Mouse (Mus musculus): ENCODE results near the gene Fam184b.

Gene Fam184b

GRCm38 (mm10) chr5:45595363-45596039, 43.9 kb downstream of the Fam184b start:
- no peak for DNase-seq

- no peak for DNase-seq
Measured at GRCm38 (mm10) chr5:45593276-45593675, 46.1 kb downstream of the Fam184b start.

GRCm38 (mm10) chr5:45590094-45590493, 49.3 kb downstream of the Fam184b start:
- no peak for DNase-seq

GRCm38 (mm10) chr5:45584601-45585000, 54.8 kb downstream of the Fam184b start:
- DNase-seq = no peak

- no peak for DNase-seq
Measured at GRCm38 (mm10) chr5:45580279-45580678, 59.1 kb downstream of the Fam184b start.

GRCm38 (mm10) chr5:45577376-45577775, 62.0 kb downstream of the Fam184b start:
- no peak for DNase-seq

- no peak for DNase-seq
Measured at GRCm38 (mm10) chr5:45576716-45577115, 62.7 kb downstream of the Fam184b start.

GRCm38 (mm10) chr5:45572816-45573215, 66.6 kb downstream of the Fam184b start:
- DNase-seq = no peak

- no peak for DNase-seq
Measured at GRCm38 (mm10) chr5:45565829-45566228, 73.6 kb downstream of the Fam184b start.

GRCm38 (mm10) chr5:45564054-45564453, 75.4 kb downstream of the Fam184b start:
- no peak for DNase-seq

GRCm38 (mm10) chr5:45549586-45549985, 89.8 kb downstream of the Fam184b start:
- DNase-seq = no peak

GRCm38 (mm10) chr5:45543374-45543773, 96.0 kb downstream of the Fam184b start:
- no peak for DNase-seq

- no peak for DNase-seq
Measured at GRCm38 (mm10) chr5:45539502-45539901, 99.9 kb downstream of the Fam184b start.

GRCm38 (mm10) chr5:45535177-45535576, 104.2 kb downstream of the Fam184b start:
- DNase-seq = no peak

- DNase-seq = peak; percentile 45
Measured at GRCm38 (mm10) chr5:45534319-45535098, 104.9 kb downstream of the Fam184b start.

GRCm38 (mm10) chr5:45529696-45530095, 109.7 kb downstream of the Fam184b start:
- no peak for DNase-seq

- no peak for DNase-seq
Measured at GRCm38 (mm10) chr5:45526338-45526737, 113.1 kb downstream of the Fam184b start.

GRCm38 (mm10) chr5:45525101-45525500, 114.3 kb downstream of the Fam184b start:
- no peak for DNase-seq

- DNase-seq = no peak
Measured at GRCm38 (mm10) chr5:45521601-45522000, 117.8 kb downstream of the Fam184b start.

GRCm38 (mm10) chr5:45520809-45521110, 118.7 kb downstream of the Fam184b start:
- no peak for DNase-seq

GRCm38 (mm10) chr5:45519960-45520808, 119.2 kb downstream of the Fam184b start, which contains the start of gene Med28:
Gene Med28 (plus strand): TSS chr5:45520229.
- DNase-seq = peak; percentile 95

- no peak for DNase-seq
Measured at GRCm38 (mm10) chr5:45515151-45515743, 124.2 kb downstream of the Fam184b start.

GRCm38 (mm10) chr5:45514599-45514998, 124.8 kb downstream of the Fam184b start:
- no peak for DNase-seq
